Mouse (Mus musculus): Measurements from ENCODE around the gene Lrrc56. TPM values are rescaled to one million over a fixed set of nuclear protein-coding genes. Genes with fewer than 3 reads are reported as not detected.
A peak's percentile ranks its signal among the peaks of the same experiment; 100 is the strongest.

Lrrc56 gene
- polyA plus RNA-seq, 1 experiment from 2014 or later = 3.8 TPM

DNA sequence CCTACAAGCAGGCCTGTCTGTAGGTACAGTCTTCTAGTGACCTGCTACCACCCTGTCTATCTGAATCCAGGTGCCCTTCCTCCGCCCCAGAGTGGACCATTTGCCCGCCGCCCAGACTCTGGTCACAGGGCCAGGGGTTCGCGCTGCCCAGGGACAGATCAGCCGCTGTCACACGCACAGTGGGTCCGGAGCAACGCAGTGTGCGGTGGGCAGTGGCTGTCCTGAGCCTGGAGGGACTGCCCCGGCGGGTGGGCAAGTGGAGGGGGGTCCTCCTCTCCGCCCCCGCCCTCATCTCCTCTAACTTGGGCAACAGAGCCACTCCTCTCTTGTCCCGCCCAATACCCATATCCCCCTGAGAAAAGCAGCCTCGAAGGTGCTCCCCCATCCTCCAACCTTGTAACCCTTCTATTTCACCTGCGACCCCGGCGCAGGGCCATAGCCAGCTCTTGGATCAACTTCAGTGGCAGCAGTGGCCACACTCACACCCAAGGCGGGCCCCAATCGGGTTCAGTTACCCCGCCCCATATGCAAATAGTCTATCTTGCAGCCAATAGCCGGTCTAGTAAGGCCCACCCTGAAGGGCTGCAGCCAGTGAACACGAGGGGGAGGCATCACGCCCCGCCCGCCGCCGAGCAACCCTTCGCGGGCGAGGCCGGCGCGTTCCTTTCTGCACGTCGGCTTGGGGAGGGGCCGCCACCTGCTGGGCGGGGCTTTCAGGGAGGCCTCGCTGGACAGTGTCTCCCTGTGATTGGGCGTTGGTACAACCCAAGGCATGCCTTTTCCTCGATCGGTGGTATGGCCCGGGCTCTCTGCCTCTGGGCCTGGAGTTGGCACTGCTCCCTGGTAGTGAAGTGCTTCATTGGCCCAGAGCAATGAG is 27.5 kb downstream of the Lrrc56 start:
- Histone ChIP-seq H3K4me1 (ENCODE audit: insufficient read depth) (peaks cover 7% of the 10 kb centered on the region), H3K27me3 (ENCODE audit: insufficient read depth, low read length) (no peaks in the 10 kb centered on the region), H3K4me3 (ENCODE audit: low read depth, low read length) (peak overlapping the region; percentile 60), H3K9ac (peak overlapping the region; percentile 68), H3K9me3 (ENCODE audit: low read depth, low read length) (no peaks in the 10 kb centered on the region), H3K27ac (ENCODE audit: low read depth) (peak overlapping the region; percentile 91), H3K36me3 (ENCODE audit: insufficient read depth) (peaks cover 18% of the 10 kb centered on the region; the same call in 1 of the 2 replicates), H3K4me2 (peak overlapping the region; percentile 92)
- peak; percentile 96 for ATAC-seq (ENCODE audit: insufficient read depth)
- 3% methylated on average over 44 of the region's 44 CpGs for WGBS
- TF ChIP-seq CTCF (IDR thresholded peaks at IDR 0.05; ENCODE audit: low read depth) = peak; percentile 27
- peak; percentile 99 for DNase-seq

GRCm38 (mm10) chr7:141222126-141222467 is 28.1 kb downstream of the Lrrc56 start:
- H3K36me3 ChIP-seq (ENCODE audit: insufficient read depth) = peaks cover 18% of the 10 kb centered on the region; the same call in 1 of the 2 replicates
- no peaks in the 10 kb centered on the region for H3K27me3 ChIP-seq (ENCODE audit: insufficient read depth, low read length)
- TF ChIP-seq CTCF (IDR thresholded peaks at IDR 0.05; ENCODE audit: low read depth) = no peak
- DNase-seq (no peak), ATAC-seq (ENCODE audit: insufficient read depth) (no peak)
- H3K27ac ChIP-seq (ENCODE audit: low read depth) = peak overlapping the region; percentile 91
- no peaks in the 10 kb centered on the region for H3K9me3 ChIP-seq (ENCODE audit: low read depth, low read length)
- WGBS = 6% methylated on average over 8 of the region's 8 CpGs
- H3K4me2 ChIP-seq = peak overlapping the region; percentile 92
- H3K9ac ChIP-seq = peak overlapping the region; percentile 9
- H3K4me3 ChIP-seq (ENCODE audit: low read depth, low read length) = peak overlapping the region; percentile 60
- H3K4me1 ChIP-seq (ENCODE audit: insufficient read depth) = peaks cover 7% of the 10 kb centered on the region

GRCm38 (mm10) chr7:141222696-141223215 is 28.8 kb downstream of the Lrrc56 start:
- peak overlapping the region; percentile 91 for H3K27ac ChIP-seq (ENCODE audit: low read depth)
- no peaks in the 10 kb centered on the region for H3K27me3 ChIP-seq (ENCODE audit: insufficient read depth, low read length)
- peaks cover 11% of the 10 kb centered on the region; the same call in 1 of the 2 replicates for H3K36me3 ChIP-seq (ENCODE audit: insufficient read depth)
- DNase-seq (peak; percentile 58), ATAC-seq (ENCODE audit: insufficient read depth) (no peak)
- TF ChIP-seq CTCF (IDR thresholded peaks at IDR 0.05; ENCODE audit: low read depth) = no peak
- H3K4me2 ChIP-seq = peak overlapping the region; percentile 92
- H3K9me3 ChIP-seq (ENCODE audit: low read depth, low read length) = no peaks in the 10 kb centered on the region
- 0 out of 2 replicates have a peak overlapping the region, but pooled peaks have one; percentile 9 for H3K9ac ChIP-seq
- H3K4me3 ChIP-seq (ENCODE audit: low read depth, low read length) = no peak overlapping the region
- peaks cover 7% of the 10 kb centered on the region for H3K4me1 ChIP-seq (ENCODE audit: insufficient read depth)
- 68% methylated on average over 4 of the region's 4 CpGs for WGBS

DNA sequence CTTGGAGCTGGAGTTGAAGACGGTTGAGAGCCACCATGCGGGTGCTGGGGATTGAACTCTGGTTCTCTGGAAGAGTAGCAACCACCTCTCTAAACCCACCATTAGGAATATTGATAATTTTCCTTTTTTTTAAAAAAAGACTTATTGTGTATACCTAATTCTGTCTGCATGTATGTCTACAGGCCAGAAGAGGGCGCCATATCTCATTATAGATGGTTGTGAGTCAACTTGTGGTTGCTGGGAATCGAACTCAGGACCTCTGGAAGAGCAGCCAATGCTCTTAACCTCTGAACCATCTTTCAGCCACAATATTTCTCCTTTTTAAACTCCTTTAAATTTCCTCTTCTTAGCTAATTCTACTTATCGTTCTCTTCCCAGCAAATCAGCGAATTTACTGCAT is 32.6 kb downstream of the Lrrc56 start:
- Histone ChIP-seq H3K4me1 (ENCODE audit: insufficient read depth) (peaks cover 17% of the 10 kb centered on the region), H3K9ac (no peak overlapping the region), H3K4me3 (ENCODE audit: low read depth, low read length) (no peak overlapping the region), H3K36me3 (ENCODE audit: insufficient read depth) (peaks cover 12% of the 10 kb centered on the region), H3K27me3 (ENCODE audit: insufficient read depth, low read length) (no peaks in the 10 kb centered on the region), H3K4me2 (no peak overlapping the region), H3K27ac (ENCODE audit: low read depth) (no peak overlapping the region), H3K9me3 (ENCODE audit: low read depth, low read length) (no peaks in the 10 kb centered on the region)
- 81% methylated on average over 6 of the region's 6 CpGs for WGBS
- DNase-seq = no peak
- no peak for TF ChIP-seq CTCF (IDR thresholded peaks at IDR 0.05; ENCODE audit: low read depth)
- no peak for ATAC-seq (ENCODE audit: insufficient read depth)

GRCm38 (mm10) chr7:141227796-141228195 is 33.8 kb downstream of the Lrrc56 start:
- Histone ChIP-seq H3K9me3 (ENCODE audit: low read depth, low read length) (no peaks in the 10 kb centered on the region), H3K4me1 (ENCODE audit: insufficient read depth) (peaks cover 10% of the 10 kb centered on the region), H3K36me3 (ENCODE audit: insufficient read depth) (peaks cover 25% of the 10 kb centered on the region), H3K27me3 (ENCODE audit: insufficient read depth, low read length) (no peaks in the 10 kb centered on the region), H3K4me2 (peak overlapping the region; percentile 98), H3K9ac (peak overlapping the region; percentile 97; the same call in 1 of the 2 replicates), H3K27ac (ENCODE audit: low read depth) (no peak overlapping the region), H3K4me3 (ENCODE audit: low read depth, low read length) (peak overlapping the region; percentile 100)
- no peak for TF ChIP-seq CTCF (IDR thresholded peaks at IDR 0.05; ENCODE audit: low read depth)
- WGBS = 73% methylated on average over 4 of the region's 4 CpGs
- no peak for DNase-seq
- no peak for ATAC-seq (ENCODE audit: insufficient read depth)

- Histone ChIP-seq H3K27me3 (ENCODE audit: insufficient read depth, low read length) (no peaks in the 10 kb centered on the region), H3K9ac (peak within 1 kb of the TSS; percentile 97), H3K4me3 (ENCODE audit: low read depth, low read length) (peak within 1 kb of the TSS; percentile 100), H3K27ac (ENCODE audit: low read depth) (peak within 1 kb of the TSS; percentile 94), H3K36me3 (ENCODE audit: insufficient read depth) (peaks cover 32% of the 10 kb centered on the region), H3K4me1 (ENCODE audit: insufficient read depth) (peaks cover 10% of the 10 kb centered on the region), H3K9me3 (ENCODE audit: low read depth, low read length) (no peaks in the 10 kb centered on the region), H3K4me2 (peak within 1 kb of the TSS; percentile 98)
- 1% methylated on average over 70 of the region's 76 CpGs for WGBS
- peak; percentile 95 for DNase-seq
- TF ChIP-seq CTCF (IDR thresholded peaks at IDR 0.05; ENCODE audit: low read depth) = peak; percentile 99
- ATAC-seq (ENCODE audit: insufficient read depth) = peak; percentile 94
Measured at GRCm38 (mm10) chr7:141228279-141229067, 34.5 kb downstream of the Lrrc56 start, which contains the start of gene Phrf1. Phrf1 (plus strand) TSS chr7:141228784.

All from lung, embryonic 14.5 days (tissue).